Mouse (Mus musculus) stomach, postnatal 0 days (tissue): Measurements from ENCODE around the gene E130114P18Rik.

Source experiments
- CTCF ChIP-seq: IDR thresholded peaks from 2 replicates; pipeline ENCODE4 v1.5.1; 2016; ENCODE audit warnings: antibody characterized with exemption, low read depth, mild to moderate bottlenecking, moderate library complexity
- EP300 ChIP-seq: optimal IDR thresholded peaks from 2 replicates; pipeline ENCODE3; 2016; ENCODE audit warnings: antibody characterized with exemption

DNA sequence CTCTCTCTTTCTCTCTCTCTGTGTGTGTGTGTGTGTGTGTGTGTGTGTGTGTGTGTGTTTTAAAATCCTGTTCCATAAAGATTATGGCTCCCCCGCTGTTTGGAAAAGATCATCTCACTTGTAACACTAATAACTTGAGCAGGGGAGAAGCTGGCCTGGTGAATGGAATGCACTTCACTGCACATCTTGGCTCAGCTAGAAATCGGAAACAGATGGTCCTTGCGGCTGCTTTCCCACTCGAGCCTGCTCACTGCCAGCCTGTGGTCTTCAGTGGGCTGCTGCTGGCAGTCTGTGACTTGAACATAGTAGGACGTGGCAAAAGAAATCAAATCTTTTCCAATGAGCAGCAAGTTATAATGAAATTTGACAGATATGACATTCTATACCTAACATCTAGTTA, 202.4 kb downstream of the E130114P18Rik start:
- TF ChIP-seq CTCF (0 out of 2 replicates have a peak, but pooled peaks have one; percentile 2), EP300 (no peak)
